Mouse (Mus musculus): ENCODE results near the gene Zic1.

GRCm38 (mm10) chr9:91360151-91361032 lies 5.2 kb downstream of the Zic1 start:
- TF ChIP-seq CTCF (IDR thresholded peaks at IDR 0.05; ENCODE audit: low read depth) = no peak
- TF ChIP-seq EP300 (optimal IDR thresholded peaks at IDR 0.05) = no peak

All from stomach, postnatal 0 days (tissue).